Mouse (Mus musculus) ES-E14 (cell line): ENCODE measurements around the gene Fyco1.

Experiments used
- CHD2 ChIP-seq: IDR thresholded peaks from 2 replicates; pipeline ENCODE4 v1.6.1; 2014; ENCODE audit warnings: mild to moderate bottlenecking, low read depth, low read length, inconsistent platforms
- HCFC1 ChIP-seq: IDR thresholded peaks from 2 replicates; pipeline ENCODE4 v1.6.1; 2012; ENCODE audit warnings: low read length, inconsistent platforms, borderline replicate concordance; ENCODE audit not compliant: insufficient read depth
- MAFK ChIP-seq: IDR thresholded peaks from 2 replicates; pipeline ENCODE4 v1.6.1; 2014; ENCODE audit warnings: mild to moderate bottlenecking, low read depth, low read length, inconsistent platforms; ENCODE audit not compliant: insufficient read depth
- ZC3H11A ChIP-seq: IDR thresholded peaks from 2 replicates; pipeline ENCODE4 v1.6.1; 2012; ENCODE audit warnings: low read depth, mild to moderate bottlenecking, inconsistent platforms, low read length, borderline replicate concordance
- ZNF384 ChIP-seq: IDR thresholded peaks from 2 replicates; pipeline ENCODE4 v1.6.1; 2012; ENCODE audit warnings: low read depth, low read length, inconsistent platforms

GRCm38 (mm10) chr9:123768443-123768842 is 83.3 kb downstream of the Fyco1 start:
- TF ChIP-seq ZC3H11A (no peak), ZNF384 (no peak), HCFC1 (no peak), CHD2 (no peak), MAFK (no peak)
